Comparison of ENCODE assay signal across 8 mouse cellular contexts in genomic region chr3:38887381-38887991, GRCm38 (mm10). TPM values are rescaled to one million over a fixed set of nuclear protein-coding genes. Genes with fewer than 3 reads are reported as not detected.
A peak's percentile ranks its signal among the peaks of the same experiment; 100 is the strongest.
DNase-seq lines count a peak whose midpoint lies in the region; ATAC-seq and TF ChIP-seq lines count a peak whose summit lies in the region.

No protein-coding gene starts in this region.

- H3K36me3 ChIP-seq in thymus, adult 2 months (ENCODE audit: control insufficient read depth, insufficient read depth, low read length) = no peaks in the 10 kb centered on the region
- H3K36me3 ChIP-seq in embryonic facial prominence, embryonic 14.5 days (ENCODE audit: control insufficient read depth, insufficient read depth, low read length) = peaks cover 43% of the 10 kb centered on the region
- peaks cover 33% of the 10 kb centered on the region for H3K36me3 ChIP-seq in heart, embryonic 13.5 days
- H3K36me3 ChIP-seq in kidney, embryonic 16.5 days (ENCODE audit: insufficient read depth, low read length) = peaks cover 24% of the 10 kb centered on the region
- H3K36me3 ChIP-seq in liver, embryonic 16.5 days (ENCODE audit: control insufficient read depth, insufficient read depth) = no peaks in the 10 kb centered on the region
- H3K36me3 ChIP-seq in neural tube, embryonic 14.5 days (ENCODE audit: control insufficient read depth, insufficient read depth, low read length) = peaks cover 15% of the 10 kb centered on the region; the same call in 1 of the 2 replicates

- no peak for TF ChIP-seq CTCF in thymus, adult 2 months (IDR thresholded peaks at IDR 0.05; ENCODE audit: borderline replicate concordance, control insufficient read depth, extremely low read depth, insufficient read depth, low read length, poor library complexity)

- peaks cover 12% of the 10 kb centered on the region; the same call in 1 of the 2 replicates for H3K27me3 ChIP-seq in thymus, adult 2 months (ENCODE audit: control insufficient read depth, insufficient read depth, low read length)
- no peaks in the 10 kb centered on the region for H3K27me3 ChIP-seq in embryonic facial prominence, embryonic 14.5 days (replicated peaks; ENCODE audit: control insufficient read depth, insufficient read depth, low read length)
- peaks cover 4% of the 10 kb centered on the region; the same call in 1 of the 2 replicates for H3K27me3 ChIP-seq in heart, embryonic 13.5 days (replicated peaks)
- H3K27me3 ChIP-seq in kidney, embryonic 16.5 days (ENCODE audit: insufficient read depth, low read length) = 0 out of 2 replicates have a peak, but pooled peaks cover 2% of the 10 kb centered on the region
- H3K27me3 ChIP-seq in liver, embryonic 16.5 days (ENCODE audit: control insufficient read depth, insufficient read depth, low read depth, low read length) = peaks cover 31% of the 10 kb centered on the region
- H3K27me3 ChIP-seq in neural tube, embryonic 14.5 days (ENCODE audit: control insufficient read depth, insufficient read depth, low read length) = no peaks in the 10 kb centered on the region

- ATAC-seq in embryonic facial prominence, embryonic 14.5 days (ENCODE audit: low read depth) = no peak
- ATAC-seq in heart, embryonic 13.5 days (ENCODE audit: extremely low read depth, insufficient number of reproducible peaks, low FRiP score, low TSS enrichment) = no peak
- ATAC-seq in kidney, embryonic 16.5 days (ENCODE audit: low FRiP score, low TSS enrichment) = peak; percentile 6; the same call in 1 of the 2 replicates
- no peak for ATAC-seq in liver, embryonic 16.5 days (ENCODE audit: low read depth)
- peak; percentile 19; the same call in 1 of the 2 replicates for ATAC-seq in neural tube, embryonic 14.5 days (ENCODE audit: low read depth)

- H3K4me3 ChIP-seq in thymus, adult 2 months (ENCODE audit: control insufficient read depth, insufficient read depth, low read length) = peak overlapping the region; percentile 67
- peak overlapping the region; percentile 85 for H3K4me3 ChIP-seq in embryonic facial prominence, embryonic 14.5 days (ENCODE audit: low read depth, low read length)
- peak overlapping the region; percentile 82 for H3K4me3 ChIP-seq in heart, embryonic 13.5 days
- H3K4me3 ChIP-seq in kidney, embryonic 16.5 days (ENCODE audit: low read length) = peak overlapping the region; percentile 66
- H3K4me3 ChIP-seq in liver, embryonic 16.5 days (ENCODE audit: low read depth, low read length) = peak overlapping the region; percentile 62
- peak overlapping the region; percentile 97 for H3K4me3 ChIP-seq in neural tube, embryonic 14.5 days (ENCODE audit: low read depth, low read length)

- TF ChIP-seq POLR2A in thymus, adult 2 months (IDR thresholded peaks at IDR 0.05; ENCODE audit: control insufficient read depth, extremely low read depth, insufficient read depth, low read length, poor library complexity) = no peak

- H3K27ac ChIP-seq in thymus, adult 2 months (ENCODE audit: control insufficient read depth, insufficient read depth, low read length) = no peak overlapping the region
- H3K27ac ChIP-seq in embryonic facial prominence, embryonic 14.5 days (replicated peaks; ENCODE audit: low read depth, low read length) = peak overlapping the region; percentile 98
- H3K27ac ChIP-seq in heart, embryonic 13.5 days (replicated peaks) = no peak overlapping the region; the same call in 1 of the 2 replicates
- H3K27ac ChIP-seq in kidney, embryonic 16.5 days (ENCODE audit: low read length) = no peak overlapping the region
- H3K27ac ChIP-seq in liver, embryonic 16.5 days (ENCODE audit: low read length) = no peak overlapping the region
- peak overlapping the region; percentile 95 for H3K27ac ChIP-seq in neural tube, embryonic 14.5 days (ENCODE audit: low read depth, low read length)

- DNase-seq in thymus, adult 2 months = peak; percentile 26
- DNase-seq in thymus, adult 18-20 months = no peak
- DNase-seq in embryonic facial prominence, embryonic 14.5 days (ENCODE audit: low spot score) = peak; percentile 67
- peak; percentile 35 to 46 for DNase-seq in urinary bladder, postnatal 36 days (ENCODE audit: low spot score in 2 of 2)

- peak overlapping the region; percentile 92 for H3K9ac ChIP-seq in embryonic facial prominence, embryonic 14.5 days (ENCODE audit: low read depth, low read length)
- peak overlapping the region; percentile 89 for H3K9ac ChIP-seq in heart, embryonic 13.5 days
- peak overlapping the region; percentile 84 for H3K9ac ChIP-seq in kidney, embryonic 16.5 days (replicated peaks; ENCODE audit: low read length)
- H3K9ac ChIP-seq in liver, embryonic 16.5 days (ENCODE audit: low read depth, low read length) = no peak overlapping the region; the same call in 1 of the 2 replicates
- H3K9ac ChIP-seq in neural tube, embryonic 14.5 days (replicated peaks; ENCODE audit: low read depth, low read length) = peak overlapping the region; percentile 94

- 3% methylated on average over 47 of the region's 47 CpGs for WGBS in thymus, adult 2 months
- under 1% methylated on average over 35 of the region's 47 CpGs for WGBS in embryonic facial prominence, embryonic 14.5 days
- under 1% methylated on average over 47 of the region's 47 CpGs for WGBS in heart, embryonic 13.5 days
- WGBS in kidney, embryonic 16.5 days = under 1% methylated on average over 47 of the region's 47 CpGs
- under 1% methylated on average over 47 of the region's 47 CpGs for WGBS in liver, embryonic 16.5 days (ENCODE audit: insufficient replicate concordance)
- WGBS in neural tube, embryonic 14.5 days = under 1% methylated on average over 47 of the region's 47 CpGs

- H3K9me3 ChIP-seq in embryonic facial prominence, embryonic 14.5 days (ENCODE audit: control insufficient read depth, low read length) = 0 out of 2 replicates have a peak, but pooled peaks cover 4% of the 10 kb centered on the region
- no peaks in the 10 kb centered on the region for H3K9me3 ChIP-seq in heart, embryonic 13.5 days
- peaks cover 13% of the 10 kb centered on the region; the same call in 1 of the 2 replicates for H3K9me3 ChIP-seq in kidney, embryonic 16.5 days (ENCODE audit: low read length)
- H3K9me3 ChIP-seq in liver, embryonic 16.5 days (replicated peaks; ENCODE audit: control insufficient read depth, low read length) = no peaks in the 10 kb centered on the region
- H3K9me3 ChIP-seq in neural tube, embryonic 14.5 days (ENCODE audit: control insufficient read depth, low read length) = no peaks in the 10 kb centered on the region

- peaks cover 31% of the 10 kb centered on the region for H3K4me1 ChIP-seq in thymus, adult 2 months (replicated peaks; ENCODE audit: control insufficient read depth, insufficient read depth, low read length)
- peaks cover 20% of the 10 kb centered on the region for H3K4me1 ChIP-seq in embryonic facial prominence, embryonic 14.5 days (ENCODE audit: control insufficient read depth, insufficient read depth, low read length)
- peaks cover 43% of the 10 kb centered on the region for H3K4me1 ChIP-seq in heart, embryonic 13.5 days
- peaks cover 36% of the 10 kb centered on the region for H3K4me1 ChIP-seq in kidney, embryonic 16.5 days (ENCODE audit: insufficient read depth, low read length)
- no peaks in the 10 kb centered on the region; the same call in none of the 2 replicates for H3K4me1 ChIP-seq in liver, embryonic 16.5 days (ENCODE audit: control insufficient read depth, low read depth, low read length)
- peaks cover 26% of the 10 kb centered on the region; the same call in 1 of the 2 replicates for H3K4me1 ChIP-seq in neural tube, embryonic 14.5 days (ENCODE audit: control insufficient read depth, insufficient read depth, low read length)

- peak overlapping the region; percentile 88 for H3K4me2 ChIP-seq in embryonic facial prominence, embryonic 14.5 days (ENCODE audit: low read depth, low read length)
- H3K4me2 ChIP-seq in heart, embryonic 13.5 days = peak overlapping the region; percentile 99
- peak overlapping the region; percentile 87 for H3K4me2 ChIP-seq in kidney, embryonic 16.5 days (replicated peaks; ENCODE audit: low read depth, low read length)
- H3K4me2 ChIP-seq in liver, embryonic 16.5 days (ENCODE audit: low read depth, low read length) = peak overlapping the region; percentile 71
- H3K4me2 ChIP-seq in neural tube, embryonic 14.5 days (ENCODE audit: low read depth, low read length) = peak overlapping the region; percentile 80

RNA-seq across cellular contexts. Expression of gene Fat4, which starts 0.7 kb away (rescaled TPM):
- 0.94 and 1.1 TPM in 2 replicates for polyA plus RNA-seq in thymus, adult 2 months (2012; rRNA removed)
- polyA plus RNA-seq in embryonic facial prominence, embryonic 14.5 days (2014; fragmentation: Nextera tagmentation; extraction: Ambion mirVana) = 16.6 and 17.7 TPM in 2 replicates
- polyA plus RNA-seq in heart, embryonic 13.5 days (2015; fragmentation: Nextera tagmentation; extraction: Ambion mirVana) = 2.8 and 3.1 TPM in 2 replicates
- polyA plus RNA-seq in kidney, embryonic 16.5 days (2015; fragmentation: Nextera tagmentation; extraction: Ambion mirVana) = 5.8 and 7.1 TPM in 2 replicates
- 0.16 and 0.27 TPM in 2 replicates for polyA plus RNA-seq in liver, embryonic 16.5 days (2015; fragmentation: Nextera tagmentation; extraction: Ambion mirVana)
- 27.8 and 31.1 TPM in 2 replicates for polyA plus RNA-seq in neural tube, embryonic 14.5 days (2014; fragmentation: Nextera tagmentation; extraction: Ambion mirVana)

Comparison
In these comparisons a context has a peak if more than half of its experiments do, and no peak if none do; other contexts are left out.
1. DNase-seq: peak in thymus, adult 2 months (single experiment), embryonic facial prominence, embryonic 14.5 days (single experiment) and urinary bladder, postnatal 36 days (2 of 2); none in thymus, adult 18-20 months (0 of 2).
2. H3K27ac ChIP-seq: peak in embryonic facial prominence, embryonic 14.5 days (single experiment) and neural tube, embryonic 14.5 days (single experiment); none in thymus, adult 2 months (single experiment), heart, embryonic 13.5 days (single experiment), kidney, embryonic 16.5 days (single experiment) and liver, embryonic 16.5 days (single experiment).
3. ATAC-seq: peak in kidney, embryonic 16.5 days (single experiment) and neural tube, embryonic 14.5 days (single experiment); none in embryonic facial prominence, embryonic 14.5 days (single experiment), heart, embryonic 13.5 days (single experiment) and liver, embryonic 16.5 days (single experiment).
4. Peak in every context shown above with its lines, with median percentiles within 50 percentile points of each other: H3K4me3 ChIP-seq and H3K4me2 ChIP-seq.